Mouse (Mus musculus) kidney, postnatal 36 days (tissue): Measurements from ENCODE around the gene Hck.
A peak's percentile ranks its signal among the peaks of the same experiment; 100 is the strongest.

ENCODE experiments used
- DNase-seq, 2 experiments: peaks; one replicate each; pipeline ENCODE4 v3.0.0; 2021 to 2022; ENCODE audit warnings: mixed read lengths in 2 of 2

The Hck gene

GRCm38 (mm10) chr2:153153033-153153450 lies 44.8 kb downstream of the Hck start:
- no peak for DNase-seq

DNA sequence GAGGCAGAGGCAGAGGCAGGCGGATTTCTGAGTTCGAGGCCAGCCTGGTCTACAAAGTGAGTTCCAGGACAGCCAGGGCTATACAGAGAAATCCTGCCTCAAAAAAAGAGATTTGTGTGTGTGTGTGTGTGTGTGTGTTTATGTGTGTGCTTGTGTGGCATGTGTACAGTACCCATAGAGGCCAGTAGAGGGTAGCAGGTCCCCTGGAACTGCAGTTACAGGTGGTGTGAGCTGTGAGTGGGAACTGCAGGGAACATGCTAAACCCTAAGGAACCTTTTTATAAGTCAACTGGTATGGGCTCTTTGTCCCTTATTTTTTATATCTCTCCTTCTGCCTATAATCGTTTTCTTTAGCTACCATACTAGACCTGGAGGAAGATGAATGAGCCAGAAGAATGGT lies 49.0 kb downstream of the Hck start:
- DNase-seq = peak in 1 of 2 experiments; percentile 43

DNA sequence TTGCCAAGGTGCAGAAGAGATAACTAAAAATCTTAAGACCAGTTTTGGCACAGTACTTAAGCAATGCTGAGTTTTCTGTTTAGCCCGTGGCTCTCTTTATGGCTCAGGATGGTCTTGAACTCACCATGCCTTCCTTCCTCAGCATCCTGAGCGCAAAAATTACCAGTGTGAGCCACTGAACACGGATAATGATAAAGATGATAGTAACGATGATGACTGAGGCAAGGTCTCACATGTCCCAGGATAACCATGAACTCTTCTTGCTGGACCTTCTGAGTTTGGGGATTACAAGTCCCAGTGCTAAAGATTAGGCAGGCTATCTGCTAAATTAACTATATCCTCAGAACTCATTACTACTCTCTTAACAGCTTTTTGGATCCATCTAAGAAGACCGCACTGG lies 51.9 kb downstream of the Hck start:
- no peak for DNase-seq

GRCm38 (mm10) chr2:153160844-153161683 lies 52.8 kb downstream of the Hck start, which contains the start of gene Tm9sf4:
TSS of gene Tm9sf4 (plus strand) at chr2:153161303.
- peak; percentile 91 to 95 for DNase-seq

GRCm38 (mm10) chr2:153161684-153162080 lies 53.4 kb downstream of the Hck start:
- no peak for DNase-seq

DNA sequence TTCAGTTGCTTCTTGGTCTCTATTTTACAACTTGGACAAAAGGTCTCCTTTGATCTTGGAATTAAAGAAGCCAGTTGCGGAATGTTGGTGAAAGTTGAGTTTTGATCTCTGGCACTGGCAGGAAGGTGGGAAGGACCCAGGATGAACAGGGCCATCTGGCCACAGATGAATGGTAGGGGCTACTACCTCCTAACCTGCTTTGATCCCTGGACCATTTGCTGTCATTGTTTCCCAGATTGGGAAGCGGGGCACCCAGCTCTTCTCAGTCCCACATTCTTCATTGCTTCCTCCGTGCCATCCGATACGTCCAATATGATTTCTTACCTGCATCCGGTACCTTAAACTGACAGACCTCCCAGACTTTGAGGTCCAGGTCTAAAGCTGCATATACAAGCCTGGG lies 58.9 kb downstream of the Hck start:
- no peak for DNase-seq

- peak; percentile 38 to 62 for DNase-seq
Observed at GRCm38 (mm10) chr2:153168134-153168820, 60.0 kb downstream of the Hck start.

DNA sequence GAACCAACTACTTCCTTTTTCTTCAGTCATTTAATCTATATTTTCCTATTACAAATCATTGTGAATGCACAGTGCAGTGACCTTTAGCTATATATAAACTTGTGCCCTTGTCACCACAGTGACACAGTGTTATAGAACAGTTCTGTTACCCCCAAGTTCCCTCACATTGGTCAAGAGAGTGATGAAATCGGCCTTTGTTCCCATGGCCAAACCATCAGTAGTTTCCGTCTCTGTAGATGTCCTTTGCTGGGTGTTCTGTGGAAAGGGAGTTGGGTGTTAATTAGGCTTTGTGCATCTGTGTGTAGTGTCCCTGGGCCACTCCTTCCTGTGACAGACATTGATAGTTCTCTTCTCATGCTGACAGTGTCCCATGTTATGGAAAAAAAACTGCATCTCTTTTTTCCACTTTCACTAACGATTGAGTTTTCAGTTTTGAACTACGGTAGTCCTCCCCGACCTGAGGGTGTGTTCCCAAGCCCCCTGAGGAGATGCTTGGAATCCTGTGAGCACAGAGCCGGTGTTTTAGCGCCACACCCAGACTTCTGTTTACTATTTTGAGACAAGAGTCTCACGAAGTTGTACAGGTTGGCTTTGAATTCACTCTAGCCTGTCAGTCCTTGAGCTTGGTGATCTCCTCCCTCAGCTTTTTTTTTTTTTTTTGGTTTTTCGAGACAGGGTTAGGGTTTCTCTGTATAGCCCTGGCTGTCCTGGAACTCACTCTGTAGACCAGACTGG lies 62.4 kb downstream of the Hck start:
- DNase-seq = no peak

DNA sequence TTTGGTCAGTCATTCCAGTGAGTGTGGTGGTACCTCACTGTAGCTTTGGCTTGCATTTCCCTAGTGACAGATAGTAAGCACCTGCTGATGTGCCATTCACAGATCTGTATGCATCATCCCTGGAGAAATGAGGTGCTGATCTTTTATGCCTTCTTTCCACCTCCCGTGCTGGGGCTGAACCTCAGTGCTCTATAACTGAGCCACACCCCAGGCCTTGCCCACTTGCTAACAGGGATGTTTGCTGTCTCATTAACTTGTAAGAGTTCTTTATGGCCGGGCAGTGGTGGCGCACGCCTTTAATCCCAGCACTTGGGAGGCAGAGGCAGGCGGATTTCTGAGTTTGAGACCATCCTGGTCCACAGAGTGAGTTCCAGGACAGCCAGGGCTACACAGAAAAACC lies 63.7 kb downstream of the Hck start:
- no peak for DNase-seq

GRCm38 (mm10) chr2:153175995-153176570 lies 67.8 kb downstream of the Hck start:
- DNase-seq = no peak

GRCm38 (mm10) chr2:153177188-153177587 lies 68.9 kb downstream of the Hck start:
- peak; percentile 16 to 32 for DNase-seq

DNA sequence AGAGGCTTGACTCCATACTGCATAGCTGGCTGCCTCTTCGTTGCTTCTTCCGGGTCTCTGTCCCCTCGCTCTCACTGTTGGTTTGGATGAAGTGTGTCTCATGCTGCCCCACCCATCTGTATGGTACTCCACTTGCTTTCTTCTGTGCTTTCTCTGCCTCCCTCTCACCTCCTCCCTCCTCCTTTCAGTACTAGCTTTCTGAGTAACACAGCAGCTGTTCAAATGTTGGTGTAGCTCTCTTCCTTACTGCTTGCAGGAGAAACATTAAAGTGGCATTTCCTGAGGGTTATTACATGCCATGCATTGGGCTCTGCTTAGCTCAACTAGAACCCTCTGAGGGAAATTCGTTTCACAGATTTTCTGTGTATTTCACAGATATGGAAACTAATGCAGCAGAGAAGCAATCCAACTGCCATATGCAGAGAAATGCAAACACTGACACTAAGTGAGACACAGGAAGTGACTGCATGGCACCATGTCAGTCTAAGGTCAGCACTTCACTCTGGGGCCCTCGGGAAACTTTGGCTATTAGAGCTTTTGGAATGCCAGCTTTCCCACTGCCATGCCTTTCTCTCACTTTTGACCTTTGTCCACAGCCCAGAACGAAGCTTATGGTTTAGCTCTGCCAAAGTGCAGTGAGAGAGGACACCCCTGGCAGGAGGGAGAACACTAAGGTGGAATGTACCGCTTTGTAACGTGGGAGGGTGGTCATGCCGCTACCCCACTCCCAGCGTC lies 71.0 kb downstream of the Hck start:
- DNase-seq = peak; percentile 47 to 55

DNA sequence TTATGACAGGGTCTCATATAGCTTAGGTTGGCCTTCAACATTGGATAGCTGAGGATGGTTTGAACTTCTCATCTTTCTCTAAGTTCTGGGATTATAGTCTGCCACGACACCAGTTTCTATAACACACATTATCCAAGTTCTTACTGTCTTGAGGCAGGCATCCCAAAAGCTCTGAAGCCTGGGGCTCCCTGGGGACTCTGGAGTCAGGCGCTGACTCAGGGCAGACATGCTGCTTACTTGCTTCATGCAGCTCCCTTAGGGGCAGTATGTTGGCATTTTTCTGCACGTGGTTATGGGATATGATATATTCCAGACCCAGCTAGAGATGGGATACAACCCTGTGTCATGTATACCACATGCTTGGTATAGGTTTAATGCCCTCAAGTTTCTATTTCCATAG lies 71.7 kb downstream of the Hck start:
- no peak for DNase-seq

- DNase-seq = no peak
Observed at GRCm38 (mm10) chr2:153186176-153186591, 77.9 kb downstream of the Hck start.

GRCm38 (mm10) chr2:153187848-153188247 lies 79.6 kb downstream of the Hck start:
- DNase-seq = no peak

DNA sequence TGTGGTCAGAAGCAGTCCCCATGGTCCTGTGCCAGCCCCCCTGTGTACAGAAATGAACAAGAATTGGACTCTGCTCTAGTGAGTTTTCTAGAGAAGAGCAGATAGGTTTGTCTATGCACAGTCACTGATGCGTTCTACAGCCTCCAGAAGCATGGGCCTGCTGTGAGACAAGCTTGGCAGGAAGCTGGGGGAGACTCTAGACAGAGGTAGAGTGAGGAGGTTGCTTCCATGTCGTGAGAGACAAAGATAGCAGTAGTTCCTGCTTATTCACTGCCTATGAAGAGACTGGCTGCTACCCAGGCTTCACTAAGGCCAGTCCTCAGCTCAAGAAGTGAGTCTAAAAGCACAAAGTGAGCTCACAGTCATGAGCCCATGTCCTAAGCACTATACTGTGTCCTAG lies 83.0 kb downstream of the Hck start:
- no peak for DNase-seq

DNA sequence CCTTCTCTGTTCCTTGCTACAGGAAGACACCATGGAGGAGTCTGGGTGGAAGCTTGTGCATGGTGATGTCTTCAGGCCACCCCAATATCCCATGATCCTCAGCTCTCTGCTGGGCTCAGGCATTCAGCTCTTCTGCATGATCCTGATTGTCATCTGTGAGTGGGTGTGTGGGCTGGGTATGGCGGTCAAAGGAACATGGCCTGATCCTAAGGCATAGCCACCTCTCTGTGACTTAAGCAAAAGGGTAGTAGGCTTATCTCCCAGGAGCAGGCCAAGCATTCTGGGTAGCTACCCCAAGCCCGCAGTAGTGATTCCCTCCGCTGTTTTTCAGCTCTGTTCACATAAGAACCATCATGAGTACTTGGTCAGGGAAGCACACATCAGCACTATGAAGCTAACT lies 86.0 kb downstream of the Hck start:
- no peak for DNase-seq

GRCm38 (mm10) chr2:153198485-153198884 lies 90.2 kb downstream of the Hck start:
- no peak for DNase-seq

DNA sequence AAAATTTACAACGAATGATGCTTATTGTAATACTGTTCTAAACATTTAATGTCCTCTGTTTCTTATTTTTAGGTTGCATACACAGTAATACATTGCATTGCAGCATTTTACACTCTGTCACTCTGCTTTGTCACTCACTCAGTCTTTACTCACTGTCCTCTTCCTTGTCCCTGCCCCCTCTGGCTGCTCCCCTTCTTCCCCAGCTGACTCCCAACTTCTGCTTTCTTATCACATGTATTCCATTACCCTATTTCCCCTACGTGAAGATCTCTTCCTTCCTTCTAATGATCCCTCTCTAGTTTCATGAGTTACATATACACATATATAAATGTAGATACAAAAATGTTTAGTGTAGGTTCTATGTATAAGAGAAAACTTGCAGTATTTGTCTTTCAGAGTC lies 90.8 kb downstream of the Hck start:
- DNase-seq = no peak
